Mouse (Mus musculus) forebrain, embryonic 14.5 days (tissue): Measurements from ENCODE around the gene Lck. TPM values are rescaled to one million over a fixed set of nuclear protein-coding genes. Genes with fewer than 3 reads are reported as not detected.
A peak's percentile ranks its signal among the peaks of the same experiment; 100 is the strongest.

ENCODE experiments used
- ATAC-seq: fragments of 200-750 bp; cut with Nextera tagmentation; 2 replicates; pipeline ENCODE4 v1.8.0; 2017; ENCODE audit warnings: mild to moderate bottlenecking, moderate library complexity
- DNase-seq: peaks from one replicate; pipeline ENCODE4 v3.0.0-alpha.2; 2015; ENCODE audit warnings: low spot score
- H3K27ac ChIP-seq: fragments of 300-500 bp; sonication (generic); 2 replicates; pipeline ENCODE4 v1.5.1; 2014; ENCODE audit warnings: low read depth, mild to moderate bottlenecking, control low read depth, low read length, moderate library complexity
- H3K27me3 ChIP-seq: fragments of 300-500 bp; sonication (generic); replicated peaks from 2 replicates; pipeline ENCODE4 v1.6.1; 2014; ENCODE audit warnings: low read length, control low read depth, mixed read lengths; ENCODE audit not compliant: control insufficient read depth, insufficient read depth
- H3K36me3 ChIP-seq: fragments of 300-500 bp; sonication (generic); 2 replicates; pipeline ENCODE4 v1.6.1; 2014; ENCODE audit warnings: low read length, control low read depth; ENCODE audit not compliant: control insufficient read depth, insufficient read depth
- H3K4me1 ChIP-seq: fragments of 300-500 bp; sonication (generic); 2 replicates; pipeline ENCODE4 v1.6.1; 2014; ENCODE audit warnings: antibody characterized with exemption, low read length, control low read depth; ENCODE audit not compliant: control insufficient read depth, insufficient read depth
- H3K4me2 ChIP-seq: fragments of 300-500 bp; sonication (generic); 2 replicates; pipeline ENCODE4 v1.6.1; 2014; ENCODE audit warnings: mild to moderate bottlenecking, control low read depth, low read length
- H3K4me3 ChIP-seq: fragments of 300-500 bp; sonication (generic); 2 replicates; pipeline ENCODE4 v1.5.1; 2014; ENCODE audit warnings: low read depth, low read length, control low read depth
- H3K9ac ChIP-seq: fragments of 300-500 bp; sonication (generic); 2 replicates; pipeline ENCODE4 v1.6.1; 2014; ENCODE audit warnings: mild to moderate bottlenecking, low read length, control low read depth, moderate library complexity
- H3K9me3 ChIP-seq: fragments of 300-500 bp; sonication (generic); replicated peaks from 2 replicates; pipeline ENCODE4 v1.6.1; 2016; ENCODE audit warnings: low read length, control low read depth, mixed read lengths; ENCODE audit not compliant: control insufficient read depth
- WGBS: fragments of 180-500 bp; shearing (Covaris S2); extraction: QIAGEN DNeasy Blood & Tissue Kit; methylation state at CpG from one replicate; pipeline ENCODE4 v1.1.7; 2014; 5-methylcytosine and 5-hydroxymethylcytosine counted together
- polyA plus RNA-seq: library from polyadenylated mRNA; unstranded; fragments of >200 nt; fragmentation: Nextera tagmentation; extraction: Ambion mirVana; gene quantifications from 2 replicates; pipeline ENCODE4 v1.2.1, GENCODE M21; 2014

The Lck gene
- polyA plus RNA-seq, 1 experiment from 2014 or later = 8.2 TPM

DNA sequence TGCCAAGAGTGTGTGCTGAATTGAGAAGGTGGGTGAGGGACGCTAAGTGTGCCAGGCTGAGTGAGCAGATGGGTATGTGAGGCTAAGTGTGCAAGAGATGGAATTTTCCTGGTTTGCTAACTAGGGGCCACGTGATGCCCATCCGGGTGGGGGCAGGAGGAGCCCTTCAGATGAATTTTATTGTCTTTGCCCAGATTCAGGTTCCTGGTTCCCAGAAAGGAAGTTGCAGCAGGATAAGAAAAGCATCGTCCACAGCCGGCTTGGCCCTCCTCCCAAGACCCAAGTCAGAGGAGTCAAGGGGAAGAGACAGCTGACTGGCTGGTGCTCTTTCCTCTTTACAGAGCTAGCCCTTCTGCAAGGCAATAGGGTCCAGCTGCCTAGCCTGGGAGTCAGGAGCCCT lies 5.0 kb upstream of the Lck start, which contains the start of gene Fam167b:
Fam167b (minus strand) TSS at position 84 of the 400 bp plus-strand sequence.
- Histone ChIP-seq H3K27ac (no peak within 1 kb of the TSS), H3K9me3 (no peaks in the 10 kb centered on the region), H3K27me3 (no peaks in the 10 kb centered on the region), H3K4me3 (no peak within 1 kb of the TSS), H3K4me2 (peak within 1 kb of the TSS; percentile 20; the same call in 1 of the 2 replicates), H3K4me1 (no peaks in the 10 kb centered on the region), H3K9ac (no peak within 1 kb of the TSS), H3K36me3 (no peaks in the 10 kb centered on the region)
- DNase-seq = no peak
- 86% methylated on average over 5 of the region's 5 CpGs for WGBS
- ATAC-seq = no peak

DNA sequence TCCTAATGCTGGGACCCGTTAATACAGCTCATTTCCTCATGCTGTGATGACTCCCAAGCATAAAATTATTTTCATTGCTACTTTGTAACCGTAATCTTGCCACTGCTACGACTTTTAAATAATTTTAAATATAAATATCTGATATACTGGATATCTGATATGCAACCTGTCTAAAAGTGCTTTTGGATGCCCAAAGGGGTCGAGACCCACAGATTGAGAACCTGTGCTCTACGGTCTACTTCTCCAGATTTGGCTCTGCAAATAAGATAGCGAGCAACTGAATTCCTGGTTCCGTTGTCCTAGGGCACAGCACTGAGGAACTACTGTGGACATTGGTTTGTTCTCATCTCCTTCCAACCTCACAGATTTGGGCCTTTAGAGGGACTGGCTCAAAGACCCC lies 4.2 kb upstream of the Lck start:
- no peaks in the 10 kb centered on the region for H3K27me3 ChIP-seq
- WGBS = 86% methylated on average over 7 of the region's 7 CpGs
- ATAC-seq (no peak), DNase-seq (no peak)
- H3K4me2 ChIP-seq = no peak overlapping the region
- H3K36me3 ChIP-seq = no peaks in the 10 kb centered on the region
- no peak overlapping the region for H3K9ac ChIP-seq
- no peak overlapping the region for H3K27ac ChIP-seq
- H3K9me3 ChIP-seq = no peaks in the 10 kb centered on the region
- no peak overlapping the region for H3K4me3 ChIP-seq
- no peaks in the 10 kb centered on the region for H3K4me1 ChIP-seq

DNA sequence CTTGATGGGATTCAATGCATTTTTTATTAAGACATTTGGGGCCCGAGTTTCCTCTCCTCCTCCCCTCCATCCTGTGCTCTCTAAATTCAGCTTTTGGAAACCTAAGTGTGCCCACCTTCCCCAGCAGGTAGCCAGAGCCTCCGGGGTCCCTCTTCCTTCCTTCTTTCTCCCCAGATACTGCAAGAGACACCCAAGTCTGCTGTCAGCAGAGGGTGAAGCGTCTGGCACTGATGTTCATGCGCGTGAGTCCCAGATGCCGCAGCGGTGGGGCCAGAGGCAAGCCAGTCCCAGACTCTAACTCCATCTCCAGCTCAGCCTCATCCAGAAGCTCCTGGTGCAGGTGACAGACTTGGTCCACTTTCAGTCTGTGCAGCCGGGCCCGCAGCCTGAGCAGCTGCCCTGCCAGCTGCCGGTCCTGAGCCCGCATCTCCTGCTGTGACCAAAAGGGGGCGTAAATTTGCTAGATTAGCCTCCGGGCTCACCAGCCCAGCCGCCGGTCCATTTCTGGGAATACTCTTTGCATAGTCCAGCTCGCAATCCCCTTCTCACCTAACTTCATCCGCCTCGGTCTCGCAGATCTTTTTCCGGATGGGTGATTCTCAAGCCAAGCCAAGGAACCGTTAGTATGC lies 3.5 kb upstream of the Lck start:
- WGBS = 30% methylated on average over 21 of the region's 21 CpGs
- Histone ChIP-seq H3K27ac (no peak overlapping the region), H3K4me3 (no peak overlapping the region), H3K9me3 (no peaks in the 10 kb centered on the region), H3K4me1 (no peaks in the 10 kb centered on the region), H3K36me3 (no peaks in the 10 kb centered on the region), H3K27me3 (no peaks in the 10 kb centered on the region), H3K4me2 (peak overlapping the region; percentile 20; the same call in 1 of the 2 replicates), H3K9ac (peak overlapping the region; percentile 26)
- DNase-seq (peak; percentile 68), ATAC-seq (0 out of 2 replicates have a peak, but pooled peaks have one; percentile 55)

DNA sequence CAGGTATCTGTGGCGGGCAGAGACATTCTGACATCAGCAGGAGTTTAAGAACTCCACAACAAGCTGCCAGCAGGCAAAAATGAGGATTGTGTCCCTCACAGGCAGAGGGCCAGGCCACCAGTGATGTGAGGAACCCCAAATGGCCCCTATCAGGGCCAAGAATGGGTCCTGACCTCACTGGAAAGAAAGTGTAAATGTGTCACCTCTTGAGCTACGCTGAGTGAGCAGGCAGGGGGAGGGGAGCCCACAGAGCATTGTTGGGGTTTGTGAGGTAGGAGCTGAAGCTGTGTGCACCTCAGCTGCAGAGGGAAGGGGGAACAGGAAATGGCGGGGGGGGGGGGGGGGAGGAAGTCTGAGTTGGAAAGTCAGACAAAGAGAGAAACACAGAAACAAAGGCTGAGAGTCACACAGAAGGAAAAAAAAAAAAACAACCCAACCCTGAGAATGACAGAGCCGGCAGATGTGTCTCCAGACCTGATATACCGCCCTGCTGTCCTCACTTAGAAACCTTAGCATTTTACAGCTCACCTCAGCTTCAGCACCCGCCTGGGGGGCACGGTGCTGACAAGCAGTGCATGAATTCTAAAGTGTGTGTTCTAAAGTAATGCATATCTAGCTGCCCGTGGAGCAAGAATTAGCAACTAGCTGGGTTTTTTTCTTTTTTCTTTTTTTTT lies 1.9 kb upstream of the Lck start:
- Histone ChIP-seq H3K27me3 (no peaks in the 10 kb centered on the region), H3K4me1 (no peaks in the 10 kb centered on the region), H3K36me3 (no peaks in the 10 kb centered on the region), H3K4me2 (no peak overlapping the region), H3K4me3 (no peak overlapping the region), H3K9ac (no peak overlapping the region), H3K9me3 (no peaks in the 10 kb centered on the region), H3K27ac (no peak overlapping the region)
- DNase-seq (no peak), ATAC-seq (no peak)
- WGBS = 72% methylated on average over 7 of the region's 8 CpGs

DNA sequence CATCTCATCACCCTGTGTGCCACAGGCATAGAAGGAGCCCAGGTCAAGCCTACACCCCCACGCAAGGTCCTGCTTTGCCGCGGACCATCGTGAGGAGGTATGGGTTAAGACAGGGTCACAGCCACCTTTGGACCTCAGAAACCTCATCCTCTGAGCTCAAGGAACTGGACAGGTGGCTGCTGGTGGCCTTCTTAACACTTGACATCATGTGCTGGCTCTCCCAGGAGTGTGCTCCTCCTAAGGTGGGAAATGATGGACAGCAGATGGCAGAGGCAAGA lies 409 bp downstream of the Lck start:
- Histone ChIP-seq H3K4me1 (no peaks in the 10 kb centered on the region), H3K27ac (no peak overlapping the region), H3K36me3 (no peaks in the 10 kb centered on the region), H3K4me3 (no peak overlapping the region), H3K9ac (no peak overlapping the region), H3K9me3 (no peaks in the 10 kb centered on the region), H3K4me2 (no peak overlapping the region), H3K27me3 (no peaks in the 10 kb centered on the region)
- DNase-seq = no peak
- ATAC-seq = no peak
- 96% methylated on average over 4 of the region's 4 CpGs for WGBS

DNA sequence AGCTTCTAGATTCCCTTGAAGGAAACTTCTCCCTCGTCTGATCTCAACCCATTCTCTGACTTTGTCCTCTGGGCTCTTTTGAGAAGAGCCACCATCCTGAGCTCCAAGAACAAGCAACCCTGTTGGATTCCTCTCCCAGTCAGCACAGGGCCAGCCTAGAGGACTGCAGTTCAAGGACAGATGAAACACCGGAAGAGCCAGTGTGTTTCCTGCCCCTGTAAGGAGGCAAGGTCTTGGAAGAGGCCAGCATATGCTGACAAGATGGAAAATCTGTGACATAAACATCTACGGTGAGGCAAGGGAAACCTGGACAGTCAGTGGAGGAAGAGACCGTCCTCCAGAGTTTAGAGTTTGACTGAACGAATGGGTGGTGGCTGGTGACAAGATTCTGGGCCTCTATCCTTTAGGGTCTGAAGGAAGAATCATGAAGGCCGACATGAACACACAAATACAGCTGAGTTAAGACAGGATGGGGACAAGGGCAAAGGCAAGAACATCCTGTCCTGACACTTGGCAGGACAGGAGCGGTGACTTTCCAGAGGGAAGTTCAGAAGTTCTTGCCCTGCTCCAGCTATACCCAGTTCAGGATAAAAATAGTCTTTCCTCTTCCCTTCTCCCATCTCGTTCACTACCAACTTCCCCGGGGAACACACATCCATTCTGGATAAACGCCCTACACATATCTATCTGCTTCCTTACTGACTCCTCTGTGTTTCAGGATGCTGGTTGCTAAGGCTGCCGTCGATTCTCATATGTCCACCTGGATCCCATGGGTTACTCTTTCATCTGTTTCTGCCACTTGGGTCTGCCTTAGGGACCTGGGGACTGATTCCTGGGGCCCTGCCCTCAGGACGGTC lies 977 bp downstream of the Lck start:
- H3K27me3 ChIP-seq = no peaks in the 10 kb centered on the region
- H3K4me3 ChIP-seq = no peak overlapping the region
- H3K4me1 ChIP-seq = no peaks in the 10 kb centered on the region
- H3K27ac ChIP-seq = no peak overlapping the region
- H3K9ac ChIP-seq = no peak overlapping the region
- ATAC-seq (no peak), DNase-seq (no peak)
- H3K9me3 ChIP-seq = no peaks in the 10 kb centered on the region
- WGBS = 89% methylated on average over 13 of the region's 13 CpGs
- H3K36me3 ChIP-seq = no peaks in the 10 kb centered on the region
- no peak overlapping the region for H3K4me2 ChIP-seq

DNA sequence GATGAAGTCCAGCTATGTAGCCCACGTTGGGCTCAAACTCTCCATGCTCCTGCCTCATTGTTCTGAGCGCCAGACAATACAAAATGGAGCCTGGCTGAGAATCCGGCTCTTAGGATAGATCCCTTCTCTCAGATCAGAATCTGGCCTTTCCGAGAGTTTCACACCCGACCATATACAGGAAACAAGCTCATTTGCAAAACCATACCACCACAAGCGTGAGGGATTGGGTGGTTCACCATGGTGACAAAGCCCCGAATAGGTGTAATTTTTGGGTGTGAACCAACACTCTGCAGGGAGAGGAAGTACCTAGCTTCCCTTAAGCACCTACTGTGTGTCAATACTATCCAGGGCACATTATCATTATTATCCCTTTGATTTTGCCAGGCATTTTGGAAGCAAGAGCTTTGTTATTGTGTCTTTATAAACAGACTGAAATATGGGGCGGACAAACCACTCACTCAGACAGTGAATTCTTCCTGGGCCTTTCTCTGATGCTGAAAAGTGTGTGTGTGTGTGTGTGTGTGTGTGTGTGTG lies 1.8 kb downstream of the Lck start:
- no peak for ATAC-seq
- H3K27me3 ChIP-seq = no peaks in the 10 kb centered on the region
- 73% methylated on average over 8 of the region's 8 CpGs for WGBS
- no peak overlapping the region for H3K27ac ChIP-seq
- H3K36me3 ChIP-seq = no peaks in the 10 kb centered on the region
- H3K4me3 ChIP-seq = no peak overlapping the region
- H3K9ac ChIP-seq = no peak overlapping the region
- H3K4me1 ChIP-seq = no peaks in the 10 kb centered on the region
- H3K4me2 ChIP-seq = no peak overlapping the region
- no peak for DNase-seq
- H3K9me3 ChIP-seq = no peaks in the 10 kb centered on the region

DNA sequence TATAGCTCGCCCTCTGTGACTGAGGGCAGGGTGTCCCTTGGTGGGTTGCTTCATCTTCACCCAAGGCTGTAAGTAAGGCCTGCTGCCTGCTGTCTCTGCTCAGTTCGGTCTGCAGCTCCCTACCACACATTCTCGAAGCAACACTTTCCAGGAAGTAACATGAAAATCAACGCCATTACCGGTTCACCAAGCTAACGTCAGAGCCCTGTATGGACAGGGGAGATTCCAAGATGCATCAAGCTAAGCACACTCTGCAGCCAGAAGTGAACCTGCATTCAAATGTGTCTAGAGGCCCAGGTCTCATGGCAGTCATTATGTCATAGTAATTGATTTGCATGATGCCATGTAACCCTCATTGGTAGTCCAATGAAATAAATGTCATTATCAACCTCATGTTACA lies 3.4 kb downstream of the Lck start:
- H3K4me2 ChIP-seq = no peak overlapping the region
- no peaks in the 10 kb centered on the region for H3K27me3 ChIP-seq
- H3K9ac ChIP-seq = no peak overlapping the region
- no peak overlapping the region for H3K27ac ChIP-seq
- WGBS = 89% methylated on average over 6 of the region's 6 CpGs
- H3K4me1 ChIP-seq = no peaks in the 10 kb centered on the region
- H3K36me3 ChIP-seq = no peaks in the 10 kb centered on the region
- no peaks in the 10 kb centered on the region for H3K9me3 ChIP-seq
- DNase-seq = no peak
- ATAC-seq = no peak
- no peak overlapping the region for H3K4me3 ChIP-seq
